Mouse (Mus musculus): ENCODE measurements around the gene Suco.
A peak's percentile ranks its signal among the peaks of the same experiment; 100 is the strongest.

Gene Suco

DNA sequence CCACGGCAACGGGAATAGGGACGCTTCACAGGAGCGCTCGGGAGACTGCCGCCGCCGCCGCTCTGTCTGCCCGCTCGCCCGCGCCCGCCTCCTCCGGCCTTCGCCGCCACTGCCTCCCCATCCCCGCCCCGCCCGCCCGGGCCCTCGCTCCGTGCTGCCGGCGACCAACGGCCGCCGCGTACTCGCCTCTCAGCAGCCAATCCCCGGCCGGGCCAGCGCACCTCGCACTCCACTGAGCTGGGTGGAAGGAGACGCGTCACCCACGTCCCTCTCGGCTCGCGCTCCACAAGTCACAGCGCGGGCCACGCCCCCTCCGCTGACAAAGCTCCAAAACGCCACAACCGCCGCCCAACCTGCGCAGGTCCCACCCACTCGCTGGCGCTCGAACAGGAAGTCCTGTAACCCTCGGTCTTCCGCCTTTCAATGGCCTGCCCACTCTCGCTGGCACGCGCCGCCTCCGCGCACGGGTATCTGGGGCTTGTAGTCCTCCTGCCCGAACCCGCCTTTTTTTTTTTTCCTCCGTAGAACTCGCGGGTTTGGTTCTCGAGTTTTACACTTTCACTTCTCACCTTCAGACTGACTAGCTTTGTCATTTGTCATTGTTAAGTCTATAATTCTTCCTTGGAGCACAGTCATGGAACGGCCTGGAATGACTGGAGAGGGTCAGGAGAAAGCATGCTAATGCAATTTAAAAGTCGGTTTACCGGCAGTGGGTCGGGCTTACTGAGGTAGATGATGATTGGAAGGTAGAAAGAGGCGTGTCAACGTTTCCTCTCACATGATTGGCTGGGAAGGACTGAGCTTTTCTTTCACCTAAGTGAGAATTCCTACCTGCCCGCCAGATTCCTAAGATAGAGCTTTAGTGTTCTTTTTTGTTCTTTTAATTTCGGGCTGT is at the start of gene Suco:
Suco (minus strand) TSS at position 130 of the 895 bp plus-strand sequence.
- peak; percentile 100 for DNase-seq

GRCm38 (mm10) chr1:161925281-161925805 is 48.9 kb upstream of the Suco start:
- no peak for DNase-seq

DNA sequence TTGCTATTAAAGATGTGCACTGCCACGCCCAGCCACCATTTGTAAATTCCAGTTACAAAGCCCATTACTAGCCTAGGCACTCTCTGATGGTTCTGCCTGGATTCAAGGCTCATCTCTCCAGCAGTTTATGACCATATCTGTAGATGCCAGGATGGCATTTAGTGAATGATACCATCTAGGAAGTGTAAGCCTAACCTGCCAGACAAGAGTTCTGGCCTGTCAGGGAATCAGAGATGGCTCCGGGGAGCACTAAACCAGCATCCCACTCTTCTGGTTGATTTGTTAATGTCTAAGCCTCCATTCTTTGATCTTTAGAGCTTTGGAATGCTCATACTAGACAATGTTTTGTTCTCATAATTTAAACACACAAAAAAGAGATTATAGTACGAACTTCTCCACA is 47.8 kb upstream of the Suco start:
- no peak for DNase-seq

GRCm38 (mm10) chr1:161921928-161922327 is 45.4 kb upstream of the Suco start:
- DNase-seq = no peak

- DNase-seq = no peak
Measured at GRCm38 (mm10) chr1:161920475-161921454, 44.3 kb upstream of the Suco start.

DNA sequence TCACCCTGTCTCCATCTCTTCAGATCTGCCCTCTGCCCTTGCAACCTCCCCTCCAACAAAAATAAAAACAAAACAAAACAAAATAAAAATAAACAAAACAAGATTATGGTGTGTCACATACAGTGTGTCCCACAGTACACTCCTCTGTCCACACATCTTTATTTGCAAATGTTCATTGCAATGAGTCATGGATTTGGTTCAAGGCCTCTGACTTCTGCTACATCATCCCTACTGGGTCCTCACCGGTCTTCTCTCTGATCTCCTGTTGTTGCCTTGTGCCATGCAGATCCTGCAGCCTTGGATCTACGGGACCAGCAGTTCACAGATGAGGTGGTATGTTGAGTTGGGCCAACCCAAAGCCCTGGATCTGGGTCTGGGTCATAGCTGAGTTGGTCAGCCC is 43.1 kb upstream of the Suco start:
- no peak for DNase-seq

GRCm38 (mm10) chr1:161918682-161919372 is 42.3 kb upstream of the Suco start:
- no peak for DNase-seq

GRCm38 (mm10) chr1:161917940-161918484 is 41.5 kb upstream of the Suco start:
- DNase-seq = no peak

DNA sequence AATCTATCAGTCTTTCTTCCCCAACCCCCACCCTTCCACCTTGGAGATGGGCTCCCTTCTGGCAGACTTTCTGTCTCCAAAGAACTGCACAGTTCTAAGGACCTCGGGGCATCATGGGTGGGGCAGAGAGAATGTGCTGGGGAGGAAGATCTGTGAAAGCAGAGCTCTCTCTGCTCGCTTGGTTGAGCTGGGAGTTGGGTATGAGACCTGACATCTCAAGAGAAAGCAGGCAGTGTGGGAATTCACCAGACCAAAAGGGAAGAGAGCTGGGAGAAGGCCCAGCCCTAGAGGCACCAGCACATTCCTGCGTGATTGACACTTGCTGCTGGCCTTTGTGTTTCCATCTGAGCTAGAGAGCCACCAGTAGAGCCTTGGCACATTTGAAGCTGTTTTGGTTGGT is 39.6 kb upstream of the Suco start:
- DNase-seq = peak; percentile 93

DNA sequence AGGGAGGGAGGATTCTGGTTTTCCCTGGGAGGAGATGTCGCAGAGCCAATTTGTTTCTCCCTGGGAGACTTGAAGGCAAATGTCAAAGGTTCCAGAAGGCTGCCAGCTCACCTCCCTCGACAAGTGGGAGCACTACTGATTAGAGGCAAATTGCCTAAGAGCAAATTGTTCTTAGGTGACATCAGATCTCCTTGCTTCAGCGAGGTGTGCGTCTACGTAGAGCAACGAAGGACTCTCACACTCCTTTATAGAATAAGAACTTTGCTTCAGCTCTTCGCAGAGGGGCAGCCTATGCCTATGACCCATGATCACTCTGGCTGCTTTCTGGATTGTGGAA is 37.1 kb upstream of the Suco start:
- no peak for DNase-seq

DNA sequence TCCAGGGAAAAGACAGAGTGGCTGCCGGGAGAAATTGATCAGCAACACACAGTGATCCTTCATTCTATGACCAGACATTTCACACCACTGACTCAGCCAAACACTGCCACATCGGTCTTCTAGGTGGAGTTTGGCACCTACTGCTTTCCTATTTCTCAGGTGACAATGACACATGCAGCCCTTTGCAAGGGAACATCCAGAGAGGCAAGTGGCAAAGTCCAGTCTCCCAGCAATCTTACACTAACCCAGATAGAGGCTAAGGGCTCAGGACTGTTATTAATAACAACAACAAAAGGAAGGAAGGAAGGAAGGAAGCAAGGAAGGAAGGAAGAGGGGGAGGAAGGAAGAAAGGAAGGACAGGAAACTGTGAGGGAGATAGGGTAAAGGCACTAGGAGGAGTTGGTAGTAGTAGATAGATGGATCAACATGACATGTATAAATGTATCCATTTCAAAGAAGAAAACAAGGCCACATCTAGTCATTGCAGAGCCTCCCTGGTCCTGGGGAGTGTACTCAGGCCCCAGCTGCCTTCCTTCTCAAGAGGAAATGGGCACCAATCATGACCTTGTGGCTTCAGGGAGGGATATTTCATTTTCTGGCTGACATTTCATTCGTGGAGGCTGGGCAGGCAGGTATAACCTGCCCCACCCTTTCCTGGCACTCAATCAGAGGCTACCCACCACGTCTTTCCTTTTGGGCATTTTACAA is 36.6 kb upstream of the Suco start:
- DNase-seq = no peak

DNA sequence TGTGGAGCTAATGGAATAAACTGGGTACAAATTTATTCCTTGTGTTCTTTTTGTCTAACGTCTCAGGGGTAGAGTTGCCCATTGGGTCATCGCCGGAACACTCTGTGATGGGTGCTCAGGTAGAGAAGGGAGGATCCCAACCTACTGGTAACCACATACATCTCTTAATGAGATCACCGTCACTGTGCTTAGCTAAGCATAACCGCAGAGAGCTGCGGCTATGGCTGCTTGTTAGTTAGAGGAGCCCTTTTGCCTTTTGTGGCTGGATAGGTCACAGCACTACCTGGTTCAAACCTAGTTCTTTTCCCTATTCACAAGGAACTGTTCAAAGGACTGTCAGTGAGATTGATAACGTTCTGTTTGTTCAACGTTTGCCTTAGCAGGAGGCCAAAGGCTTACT is 32.6 kb upstream of the Suco start:
- DNase-seq = no peak

DNA sequence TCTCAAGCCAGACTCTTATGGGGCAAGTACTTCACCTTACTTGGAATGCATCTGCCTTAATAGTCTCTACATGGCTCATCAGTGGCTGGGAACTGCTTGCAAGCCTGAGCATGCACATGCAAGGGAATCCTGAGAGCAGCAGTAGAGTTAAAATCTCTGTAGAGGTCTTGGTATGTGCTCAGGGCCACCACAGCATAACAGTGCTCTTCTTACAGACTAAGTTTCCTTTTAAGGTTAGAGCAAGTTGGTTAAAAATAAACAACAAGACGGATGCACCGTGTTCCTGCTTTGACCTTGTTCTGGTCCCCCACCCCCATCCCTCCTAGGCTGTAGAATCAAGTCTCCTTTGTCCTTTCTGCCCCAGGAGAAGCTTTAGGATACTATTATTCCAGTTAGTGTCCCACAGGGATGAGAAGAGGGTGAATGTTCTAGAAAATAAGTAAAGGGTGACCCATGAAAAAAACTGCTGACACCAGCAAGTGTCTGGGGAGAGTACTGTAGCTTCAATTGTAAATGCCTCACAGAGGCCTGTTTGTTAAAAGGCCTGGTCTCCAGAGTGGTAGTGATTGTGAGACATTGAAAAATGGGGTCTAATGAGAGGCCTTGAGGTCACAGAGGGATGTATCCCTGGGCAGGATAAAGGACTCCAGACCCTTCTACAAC is 31.4 kb upstream of the Suco start:
- no peak for DNase-seq

GRCm38 (mm10) chr1:161907111-161907510 is 30.6 kb upstream of the Suco start:
- no peak for DNase-seq

DNA sequence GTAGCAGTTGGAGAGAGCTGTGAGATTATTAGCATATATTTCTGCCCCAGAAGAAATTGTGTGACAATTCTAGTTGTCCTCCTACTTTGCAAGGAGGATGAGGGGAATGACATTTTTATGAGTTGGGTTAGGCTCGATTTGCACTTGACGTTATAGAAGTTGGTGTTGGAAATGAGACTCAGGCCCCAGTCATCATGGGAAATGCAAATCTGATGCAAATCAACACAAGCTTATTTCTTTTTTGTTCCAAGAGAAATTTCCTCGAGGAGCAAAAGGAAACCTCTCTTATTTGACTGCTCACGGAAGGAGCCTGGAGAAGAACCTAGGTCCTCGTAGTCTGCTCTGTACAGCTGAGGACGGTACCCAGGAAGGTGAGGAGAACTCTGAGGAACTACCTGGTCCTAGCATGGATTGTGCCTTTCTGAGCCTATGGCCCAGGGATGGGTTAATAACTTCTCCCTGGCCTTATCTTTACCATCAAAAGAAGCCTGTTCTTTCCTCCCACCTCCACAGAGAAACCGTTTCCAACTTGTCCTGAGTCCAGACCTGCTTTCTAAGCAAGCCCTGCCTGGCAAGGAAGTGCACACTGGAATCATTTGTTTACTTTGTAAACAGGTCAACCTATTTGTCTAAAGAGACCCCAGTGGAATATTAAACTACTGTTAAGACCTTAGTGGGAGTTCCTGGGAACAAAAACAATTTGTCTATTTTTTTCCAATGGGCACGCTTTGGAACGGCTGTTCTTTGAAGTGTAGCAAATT is 26.4 kb upstream of the Suco start:
- DNase-seq = no peak

- DNase-seq = no peak
Measured at GRCm38 (mm10) chr1:161900129-161900528, 23.6 kb upstream of the Suco start.

DNA sequence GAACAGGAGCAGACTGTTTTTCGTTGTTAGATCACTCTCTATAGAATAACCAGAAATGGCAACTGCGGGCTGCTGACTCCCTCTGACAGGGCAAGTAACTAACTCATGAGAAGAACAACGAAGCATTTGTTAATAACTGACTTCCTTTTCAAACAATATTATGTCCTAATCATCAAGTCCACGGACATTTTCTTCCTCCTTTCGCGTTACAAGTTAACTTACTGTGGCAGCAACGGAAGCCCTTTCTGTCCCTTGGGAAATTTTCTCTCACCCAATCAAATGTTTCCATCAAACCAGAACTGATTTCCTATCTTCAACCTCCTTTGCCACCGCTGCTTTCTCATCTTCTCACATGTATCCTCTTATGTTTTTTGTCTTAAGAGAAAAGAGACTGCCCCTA is 20.8 kb upstream of the Suco start:
- no peak for DNase-seq

- DNase-seq = peak; percentile 67
Measured at GRCm38 (mm10) chr1:161896130-161896529, 19.6 kb upstream of the Suco start.

DNA sequence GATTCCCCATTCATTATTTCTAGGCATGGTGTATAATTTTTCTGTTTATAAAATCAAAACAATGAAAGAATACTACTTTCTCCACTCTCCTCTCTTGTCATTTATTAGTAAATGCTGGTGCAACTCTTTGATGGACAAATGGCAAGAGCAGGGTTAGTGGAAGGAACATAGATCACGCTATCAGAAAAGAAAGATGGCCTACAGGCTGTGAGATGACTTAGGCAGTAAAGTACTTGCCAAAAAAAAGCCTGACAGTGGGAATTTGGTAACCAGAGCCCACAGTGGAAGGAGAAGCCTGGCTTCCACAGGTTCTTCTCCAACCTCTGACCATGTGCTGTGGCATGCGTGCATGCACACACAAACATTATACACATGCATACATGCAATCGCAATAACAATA is 18.5 kb upstream of the Suco start:
- DNase-seq = no peak

DNA sequence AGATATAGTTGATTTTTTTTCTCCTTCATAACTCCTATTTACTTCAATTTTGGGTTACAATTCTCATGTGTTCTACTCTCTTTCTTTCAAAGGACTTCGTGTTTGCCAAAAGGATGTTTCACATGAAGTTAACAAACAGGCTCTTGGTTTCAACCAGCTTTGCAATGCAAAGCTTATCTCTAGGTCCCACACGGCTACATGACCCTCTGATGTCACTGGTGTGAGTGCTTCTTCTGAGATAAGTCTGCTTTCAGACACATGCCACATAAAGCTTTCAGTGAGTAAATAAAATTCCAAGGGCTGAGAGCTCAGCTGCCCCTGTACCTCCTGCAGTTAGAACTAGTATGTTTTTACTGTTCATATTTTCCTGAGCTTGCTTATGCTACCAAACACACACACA is 18.1 kb upstream of the Suco start:
- no peak for DNase-seq

DNA sequence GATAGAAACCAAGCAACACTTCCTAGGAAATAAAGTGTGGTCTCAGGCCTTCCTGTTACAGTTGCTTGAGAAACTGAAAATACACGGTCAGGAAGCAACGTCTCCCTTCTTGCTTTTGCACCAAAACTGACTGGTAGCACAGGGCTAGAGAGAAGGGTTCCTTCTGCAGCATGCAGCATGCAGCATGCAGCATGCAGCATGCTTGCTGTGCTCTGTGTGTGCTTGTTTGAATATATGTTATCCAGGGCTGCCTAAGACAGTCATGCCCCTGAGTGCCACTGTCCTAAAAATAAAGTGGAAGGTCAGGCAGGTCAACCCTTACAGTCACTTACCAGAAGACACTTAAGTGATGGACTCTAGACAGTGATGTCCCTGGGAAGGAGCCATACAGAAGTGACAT is 17.6 kb upstream of the Suco start:
- no peak for DNase-seq
